Mouse (Mus musculus): ENCODE results near the gene Socs3. TPM values are rescaled to one million over a fixed set of nuclear protein-coding genes. Genes with fewer than 3 reads are reported as not detected.

Socs3 gene
- polyA plus RNA-seq, 1 experiment: 0.51 TPM

DNA sequence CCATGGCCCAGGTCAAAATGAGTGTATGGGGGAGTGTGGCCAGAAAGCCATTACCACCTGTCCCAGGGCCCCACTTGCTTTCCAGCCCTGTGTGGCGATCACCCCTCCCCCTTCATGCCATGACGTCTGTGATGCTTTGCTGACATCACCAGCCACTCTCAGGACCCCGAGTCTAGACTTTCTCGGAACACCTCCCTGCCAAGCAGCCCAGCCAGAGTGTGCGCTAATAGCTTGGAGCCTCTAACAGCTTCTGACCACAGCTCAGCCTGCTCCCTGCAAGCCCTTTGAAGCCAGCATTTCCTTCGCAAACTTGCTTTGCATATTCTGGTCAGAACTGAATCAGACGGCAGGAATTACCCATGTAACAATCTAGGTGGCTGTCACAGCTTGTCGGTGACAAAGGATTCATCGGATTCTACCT, 4.3 kb downstream of the Socs3 start:
- Histone ChIP-seq H3K27ac (ENCODE audit: control insufficient read depth, insufficient read depth, low read depth, low read length) (no peak overlapping the region), H3K4me3 (ENCODE audit: control insufficient read depth, low read depth, low read length) (no peak overlapping the region), H3K4me1 (ENCODE audit: control insufficient read depth, insufficient read depth, low read length) (peaks cover 33% of the 10 kb centered on the region), H3K36me3 (ENCODE audit: control insufficient read depth, insufficient read depth, low read length) (no peaks in the 10 kb centered on the region), H3K27me3 (ENCODE audit: control insufficient read depth, insufficient read depth, low read length) (no peaks in the 10 kb centered on the region)
- no peak for TF ChIP-seq POLR2A (IDR thresholded peaks at IDR 0.05; ENCODE audit: control insufficient read depth, low read depth, low read length)
- no peak for TF ChIP-seq CTCF (IDR thresholded peaks at IDR 0.05; ENCODE audit: control insufficient read depth, insufficient read depth, insufficient replicate concordance, low read depth, low read length)

DNA sequence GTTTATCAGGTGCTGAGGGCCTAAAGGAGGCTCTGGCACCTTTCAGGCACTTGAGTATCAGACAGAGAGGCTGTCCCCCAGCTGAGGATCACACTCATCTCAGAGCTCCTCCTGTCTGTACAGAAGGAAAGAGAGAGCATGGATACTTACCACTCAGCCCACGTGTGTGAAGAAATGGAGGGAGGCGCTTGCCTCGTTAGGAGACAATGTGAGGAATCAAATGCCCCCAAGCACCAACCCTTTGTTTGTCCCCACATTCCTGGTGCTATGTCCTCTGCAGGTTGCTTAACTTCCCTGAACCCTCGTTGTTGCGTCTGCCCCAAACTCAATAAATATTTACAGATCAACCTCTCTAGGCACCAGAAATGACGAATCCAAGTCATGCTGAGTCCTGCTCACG, 4.8 kb downstream of the Socs3 start:
- Histone ChIP-seq H3K27me3 (ENCODE audit: control insufficient read depth, insufficient read depth, low read length) (no peaks in the 10 kb centered on the region), H3K36me3 (ENCODE audit: control insufficient read depth, insufficient read depth, low read length) (no peaks in the 10 kb centered on the region), H3K4me1 (ENCODE audit: control insufficient read depth, insufficient read depth, low read length) (peaks cover 29% of the 10 kb centered on the region), H3K4me3 (ENCODE audit: control insufficient read depth, low read depth, low read length) (no peak overlapping the region), H3K27ac (ENCODE audit: control insufficient read depth, insufficient read depth, low read depth, low read length) (no peak overlapping the region)
- TF ChIP-seq CTCF (IDR thresholded peaks at IDR 0.05; ENCODE audit: control insufficient read depth, insufficient read depth, insufficient replicate concordance, low read depth, low read length) (no peak), POLR2A (IDR thresholded peaks at IDR 0.05; ENCODE audit: control insufficient read depth, low read depth, low read length) (no peak)

DNA sequence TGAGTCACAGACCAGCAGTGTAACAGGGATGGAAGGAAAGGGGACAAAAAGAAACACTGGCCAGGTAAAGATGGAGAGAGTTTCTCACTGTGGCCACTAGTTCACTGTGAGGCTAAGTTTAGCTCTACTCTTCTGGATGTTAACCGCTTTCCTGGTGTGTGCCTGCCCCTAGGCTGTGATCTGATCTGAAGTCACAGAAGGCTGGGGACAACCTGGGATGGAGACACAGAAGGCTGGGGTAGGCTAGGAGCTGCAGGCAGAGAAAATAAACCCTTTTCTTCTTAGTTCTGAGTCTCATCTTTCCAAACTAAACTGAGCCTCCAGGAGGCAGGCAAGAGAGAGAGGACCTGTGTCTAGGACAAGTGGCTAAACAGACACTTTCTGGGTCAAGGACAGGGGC, 5.6 kb downstream of the Socs3 start:
- no peaks in the 10 kb centered on the region for H3K27me3 ChIP-seq (ENCODE audit: control insufficient read depth, insufficient read depth, low read length)
- no peak for TF ChIP-seq POLR2A (IDR thresholded peaks at IDR 0.05; ENCODE audit: control insufficient read depth, low read depth, low read length)
- no peaks in the 10 kb centered on the region for H3K36me3 ChIP-seq (ENCODE audit: control insufficient read depth, insufficient read depth, low read length)
- no peak overlapping the region for H3K27ac ChIP-seq (ENCODE audit: control insufficient read depth, insufficient read depth, low read depth, low read length)
- H3K4me1 ChIP-seq (ENCODE audit: control insufficient read depth, insufficient read depth, low read length): peaks cover 25% of the 10 kb centered on the region
- peak overlapping the region; percentile 88 for H3K4me3 ChIP-seq (ENCODE audit: control insufficient read depth, low read depth, low read length)

DNA sequence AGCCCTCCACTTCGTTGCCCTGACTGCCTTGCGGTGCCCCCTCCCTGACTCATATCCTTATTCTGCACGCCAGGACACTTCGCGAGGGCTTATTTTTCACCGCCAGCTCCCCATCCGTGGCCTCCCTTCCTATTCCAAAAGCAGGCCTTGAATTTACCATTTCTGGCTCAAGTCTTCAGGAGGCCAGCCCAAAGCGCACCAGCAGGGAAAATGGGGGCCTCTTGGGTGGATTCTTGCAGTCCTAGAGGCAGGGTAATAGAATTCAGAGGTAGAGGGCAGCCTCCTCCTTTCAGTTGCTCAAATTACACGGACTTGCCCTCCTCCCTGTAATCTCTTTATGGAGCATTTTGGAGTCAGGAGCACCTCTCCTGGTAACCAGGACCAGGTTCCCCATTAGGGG, 6.0 kb downstream of the Socs3 start:
- Histone ChIP-seq H3K36me3 (ENCODE audit: control insufficient read depth, insufficient read depth, low read length) (no peaks in the 10 kb centered on the region), H3K27me3 (ENCODE audit: control insufficient read depth, insufficient read depth, low read length) (no peaks in the 10 kb centered on the region), H3K4me3 (ENCODE audit: control insufficient read depth, low read depth, low read length) (peak overlapping the region; percentile 88), H3K27ac (ENCODE audit: control insufficient read depth, insufficient read depth, low read depth, low read length) (peak overlapping the region; percentile 75), H3K4me1 (ENCODE audit: control insufficient read depth, insufficient read depth, low read length) (peaks cover 25% of the 10 kb centered on the region)
- TF ChIP-seq POLR2A (IDR thresholded peaks at IDR 0.05; ENCODE audit: control insufficient read depth, low read depth, low read length) (no peak), CTCF (IDR thresholded peaks at IDR 0.05; ENCODE audit: control insufficient read depth, insufficient read depth, insufficient replicate concordance, low read depth, low read length) (no peak)

DNA sequence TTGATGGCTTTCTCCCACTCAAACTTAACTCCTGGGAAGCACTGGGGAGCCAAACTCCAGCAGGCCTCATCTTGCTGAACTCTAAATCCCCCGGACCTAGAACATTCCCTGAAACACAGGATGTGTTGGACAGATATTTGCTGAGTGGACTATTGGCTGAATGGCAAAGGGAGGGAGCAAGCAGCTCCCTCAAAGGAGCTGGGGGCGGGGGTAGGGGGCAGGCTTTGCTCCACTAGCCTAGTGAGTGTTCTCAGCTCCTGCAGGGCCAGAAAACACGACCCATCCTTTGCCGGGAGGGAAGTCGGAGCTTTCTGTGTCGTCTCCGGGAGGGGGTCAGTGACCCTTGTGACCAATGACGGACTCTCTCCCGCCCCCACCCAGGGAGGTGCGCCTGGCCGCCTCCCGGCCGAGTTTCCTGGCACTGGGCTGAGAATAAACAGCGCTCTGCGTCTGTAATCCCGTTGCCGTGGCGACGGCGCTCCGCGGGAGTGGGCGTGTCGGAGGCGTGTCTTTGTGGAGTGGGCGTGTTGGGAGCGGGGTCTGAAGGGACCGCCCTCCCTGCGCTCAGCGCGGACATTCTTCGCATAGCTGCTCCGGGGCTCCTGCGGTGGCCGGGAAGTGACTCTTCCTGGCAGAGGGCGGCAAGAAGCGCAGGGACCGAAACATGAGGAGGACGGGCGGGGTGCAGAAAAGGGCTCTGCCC, 6.6 kb downstream of the Socs3 start:
- peak overlapping the region; percentile 88 for H3K4me3 ChIP-seq (ENCODE audit: control insufficient read depth, low read depth, low read length)
- peaks cover 18% of the 10 kb centered on the region for H3K4me1 ChIP-seq (ENCODE audit: control insufficient read depth, insufficient read depth, low read length)
- H3K27ac ChIP-seq (ENCODE audit: control insufficient read depth, insufficient read depth, low read depth, low read length): peak overlapping the region; percentile 78
- TF ChIP-seq POLR2A (IDR thresholded peaks at IDR 0.05; ENCODE audit: control insufficient read depth, low read depth, low read length): peak; percentile 94
- TF ChIP-seq CTCF (IDR thresholded peaks at IDR 0.05; ENCODE audit: control insufficient read depth, insufficient read depth, insufficient replicate concordance, low read depth, low read length): no peak
- no peaks in the 10 kb centered on the region for H3K27me3 ChIP-seq (ENCODE audit: control insufficient read depth, insufficient read depth, low read length)
- H3K36me3 ChIP-seq (ENCODE audit: control insufficient read depth, insufficient read depth, low read length): no peaks in the 10 kb centered on the region

DNA sequence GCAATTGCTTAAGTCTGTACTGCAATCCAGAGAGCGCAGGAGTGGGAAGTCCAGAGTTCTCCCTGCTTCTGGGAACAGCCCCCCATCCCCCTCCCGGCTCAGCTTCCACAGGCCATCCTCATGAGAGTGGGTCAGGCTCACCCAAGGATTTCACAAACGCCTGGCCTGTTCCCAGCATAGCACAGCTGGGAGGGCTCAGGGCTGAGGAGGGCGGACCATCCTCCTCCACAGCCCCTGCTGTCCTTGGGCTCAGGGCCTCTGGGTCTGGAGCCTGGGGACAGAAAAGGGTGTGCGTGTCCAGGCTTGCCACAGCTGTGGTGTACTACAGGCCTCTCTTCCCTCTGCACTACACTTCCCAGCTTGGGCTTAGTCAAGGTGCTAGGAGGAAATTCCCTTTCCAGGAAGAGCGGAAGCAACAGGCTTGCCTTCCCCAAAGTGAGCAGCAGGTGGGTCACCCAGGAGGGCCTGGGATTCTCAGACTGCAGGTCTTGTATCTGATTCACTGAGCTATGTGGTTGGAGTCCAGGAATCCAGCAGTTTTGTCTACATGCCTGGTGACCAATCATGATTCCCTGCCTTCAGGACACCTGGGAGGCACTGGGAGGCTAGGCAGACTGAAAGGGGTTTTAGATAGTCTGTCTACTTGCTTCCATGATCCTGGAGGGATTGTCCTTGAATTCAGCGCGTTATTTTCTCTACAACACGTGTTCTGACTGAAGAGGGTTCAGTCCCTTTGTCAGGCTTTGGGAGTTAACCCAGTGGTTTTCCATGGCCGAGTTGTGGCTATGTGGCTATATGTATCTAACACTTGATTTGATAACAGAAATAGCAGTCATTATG, 7.4 kb downstream of the Socs3 start:
- peaks cover 15% of the 10 kb centered on the region for H3K4me1 ChIP-seq (ENCODE audit: control insufficient read depth, insufficient read depth, low read length)
- H3K4me3 ChIP-seq (ENCODE audit: control insufficient read depth, low read depth, low read length): peak overlapping the region; percentile 88
- H3K27ac ChIP-seq (ENCODE audit: control insufficient read depth, insufficient read depth, low read depth, low read length): peak overlapping the region; percentile 78
- TF ChIP-seq CTCF (IDR thresholded peaks at IDR 0.05; ENCODE audit: control insufficient read depth, insufficient read depth, insufficient replicate concordance, low read depth, low read length): no peak
- no peak for TF ChIP-seq POLR2A (IDR thresholded peaks at IDR 0.05; ENCODE audit: control insufficient read depth, low read depth, low read length)
- H3K36me3 ChIP-seq (ENCODE audit: control insufficient read depth, insufficient read depth, low read length): no peaks in the 10 kb centered on the region
- no peaks in the 10 kb centered on the region for H3K27me3 ChIP-seq (ENCODE audit: control insufficient read depth, insufficient read depth, low read length)

DNA sequence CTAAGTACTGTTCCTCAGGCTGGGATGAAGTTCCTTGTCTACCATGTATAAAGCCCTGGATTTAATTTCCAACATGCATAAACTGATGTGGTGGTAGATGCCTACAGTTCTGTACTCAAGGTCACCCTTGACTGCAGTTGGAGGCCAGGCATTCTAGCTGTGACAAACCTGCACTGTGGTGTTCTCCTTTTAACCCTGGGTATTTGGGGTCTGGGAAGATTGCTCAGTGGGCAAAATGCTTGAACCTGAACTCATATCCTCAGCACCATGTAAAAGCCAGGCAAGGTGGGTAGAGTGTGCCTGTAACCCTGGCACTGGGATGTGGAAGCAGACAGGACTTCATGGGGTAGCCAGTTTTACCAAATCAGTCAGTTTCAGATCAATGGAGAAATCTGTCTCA, 9.2 kb downstream of the Socs3 start:
- Histone ChIP-seq H3K36me3 (ENCODE audit: control insufficient read depth, insufficient read depth, low read length) (no peaks in the 10 kb centered on the region), H3K4me3 (ENCODE audit: control insufficient read depth, low read depth, low read length) (no peak overlapping the region), H3K27me3 (ENCODE audit: control insufficient read depth, insufficient read depth, low read length) (no peaks in the 10 kb centered on the region), H3K4me1 (ENCODE audit: control insufficient read depth, insufficient read depth, low read length) (peaks cover 17% of the 10 kb centered on the region), H3K27ac (ENCODE audit: control insufficient read depth, insufficient read depth, low read depth, low read length) (no peak overlapping the region; the same call in 1 of the 2 replicates)
- TF ChIP-seq CTCF (IDR thresholded peaks at IDR 0.05; ENCODE audit: control insufficient read depth, insufficient read depth, insufficient replicate concordance, low read depth, low read length) (no peak), POLR2A (IDR thresholded peaks at IDR 0.05; ENCODE audit: control insufficient read depth, low read depth, low read length) (no peak)
